ENCODE assay signal across 17 mouse cellular contexts in genomic region chr2:169494503-169495311, GRCm38 (mm10).
DNase-seq lines count a peak whose midpoint lies in the region; ATAC-seq and TF ChIP-seq lines count a peak whose summit lies in the region.
"Had no signal": no experiment of that assay in that cellular context is flagged by ENCODE, and none has a peak within 500 bp of the region (broad histone marks: within the 10 kb centered on the region; RNA-seq: fewer than 3 reads in every experiment).

No protein-coding gene starts in this region.

- 30% methylated on average over 11 of the region's 11 CpGs for WGBS in heart, embryonic 14.5 days
- 12% methylated on average over 11 of the region's 11 CpGs for WGBS in lung, embryonic 14.5 days

- peaks cover 14 to 17% of the 10 kb centered on the region in 2 experiments for H3K4me1 ChIP-seq in heart, embryonic 14.5 days (ENCODE audit: control insufficient read depth in 2 of 2, insufficient read depth in 2 of 2, low read length in 2 of 2)
- peaks cover 14% of the 10 kb centered on the region; the same call in 1 of the 2 replicates for H3K4me1 ChIP-seq in lung, embryonic 14.5 days (ENCODE audit: insufficient read depth)
- H3K4me1 ChIP-seq: neural tube, embryonic 12.5 days had no signal

- ATAC-seq in heart, embryonic 14.5 days (ENCODE audit: insufficient number of reproducible peaks, insufficient read depth, low FRiP score, low read depth) = no peak
- ATAC-seq in lung, embryonic 14.5 days (ENCODE audit: insufficient read depth) = peak; percentile 88
- ATAC-seq: forebrain, embryonic 14.5 days had no signal

- no peak overlapping the region; a peak in 1 of 4 replicates for H3K4me3 ChIP-seq in heart, embryonic 14.5 days (ENCODE audit: control insufficient read depth in 1 of 2, insufficient read depth in 1 of 2, low read depth in 1 of 2, low read length in 2 of 2)
- H3K4me3 ChIP-seq in lung, embryonic 14.5 days (ENCODE audit: low read depth, low read length) = no peak overlapping the region
- H3K4me3 ChIP-seq: limb, embryonic 15.5 days; neural tube, embryonic 12.5 days had no signal

- peak overlapping the region; percentile 37 for H3K4me2 ChIP-seq in heart, embryonic 14.5 days (ENCODE audit: low read length)
- H3K4me2 ChIP-seq in lung, embryonic 14.5 days = peak overlapping the region; percentile 26; the same call in 1 of the 2 replicates
- H3K4me2 ChIP-seq: limb, embryonic 15.5 days; neural tube, embryonic 12.5 days had no signal

- H3K36me3 ChIP-seq in heart, embryonic 14.5 days (ENCODE audit: control insufficient read depth, insufficient read depth, low read length) = no peaks in the 10 kb centered on the region
- H3K36me3 ChIP-seq in lung, embryonic 14.5 days (ENCODE audit: insufficient read depth) = no peaks in the 10 kb centered on the region
- H3K36me3 ChIP-seq: limb, embryonic 15.5 days; neural tube, embryonic 12.5 days had no signal

- no peaks in the 10 kb centered on the region for H3K9me3 ChIP-seq in heart, embryonic 14.5 days (ENCODE audit: control insufficient read depth, low read length)
- H3K9me3 ChIP-seq in lung, embryonic 14.5 days (ENCODE audit: low read depth, low read length) = no peaks in the 10 kb centered on the region
- H3K9me3 ChIP-seq: limb, embryonic 15.5 days; neural tube, embryonic 12.5 days had no signal

- no peak overlapping the region for H3K9ac ChIP-seq in heart, embryonic 14.5 days (ENCODE audit: low read length)
- H3K9ac ChIP-seq in lung, embryonic 14.5 days = no peak overlapping the region
- H3K9ac ChIP-seq: limb, embryonic 15.5 days; neural tube, embryonic 12.5 days had no signal

- H3K27ac ChIP-seq in heart, embryonic 14.5 days (replicated peaks in 1 of 2; ENCODE audit: control insufficient read depth in 1 of 2, insufficient read depth in 1 of 2, low read depth in 2 of 2, low read length in 2 of 2) = peak overlapping the region; percentile 50 to 67; a peak in 1 of 4 replicates
- H3K27ac ChIP-seq in lung, embryonic 14.5 days (ENCODE audit: low read depth) = peak overlapping the region; percentile 70; the same call in 1 of the 2 replicates
- H3K27ac ChIP-seq: kidney, postnatal 0 days; limb, embryonic 15.5 days; neural tube, embryonic 12.5 days had no signal

- H3K27me3 ChIP-seq in heart, embryonic 14.5 days (ENCODE audit: control insufficient read depth, insufficient read depth, low read length) = no peaks in the 10 kb centered on the region
- no peaks in the 10 kb centered on the region for H3K27me3 ChIP-seq in lung, embryonic 14.5 days (ENCODE audit: insufficient read depth, low read length)
- H3K27me3 ChIP-seq: limb, embryonic 15.5 days; neural tube, embryonic 12.5 days had no signal

- TF ChIP-seq CTCF in lung, embryonic 14.5 days (IDR thresholded peaks at IDR 0.05; ENCODE audit: low read depth) = no peak

- DNase-seq in adrenal gland, postnatal 10 days = peak; percentile 9
- DNase-seq in adrenal gland, adult 8-10 months = no peak
- no peak for DNase-seq in heart, adult 9 months (ENCODE audit: low spot score in 2 of 2)
- peak; percentile 75 for DNase-seq in lung, embryonic 14.5 days
- DNase-seq in lung, postnatal 25 days (ENCODE audit: low spot score) = no peak
- DNase-seq in lung, postnatal 4 days = peak; percentile 14 to 55
- DNase-seq in spleen, adult 18-20 months = no peak
- DNase-seq: adrenal gland, postnatal 25 days; cerebellum, adult 8-10 months; heart, postnatal 10 days; layer of hippocampus, adult 9-11 months; right cerebral cortex, postnatal 4 days had no signal

Comparison
In these comparisons a context has a peak if more than half of its experiments do, and no peak if none do; other contexts are left out.
1. DNase-seq: peak in adrenal gland, postnatal 10 days (single experiment), lung, embryonic 14.5 days (single experiment) and lung, postnatal 4 days (2 of 2); none in adrenal gland, adult 8-10 months (single experiment), heart, adult 9 months (0 of 2), lung, postnatal 25 days (single experiment) and spleen, adult 18-20 months (0 of 2).